Mouse (Mus musculus) bone marrow macrophage, adult 2 months (primary cell): Measurements from ENCODE around the gene Paqr5. TPM values are rescaled to one million over a fixed set of nuclear protein-coding genes. Genes with fewer than 3 reads are reported as not detected.

Experiments used
- H3K27ac ChIP-seq: 2 replicates; pipeline ENCODE4 v1.5.1; 2012; ENCODE audit warnings: low read depth, low read length; ENCODE audit not compliant: insufficient read depth
- H3K4me1 ChIP-seq: 2 replicates; pipeline ENCODE4 v1.6.1; 2012; ENCODE audit warnings: low read length; ENCODE audit not compliant: control insufficient read depth, insufficient read depth
- H3K4me3 ChIP-seq: 2 replicates; pipeline ENCODE4 v1.5.1; 2012; ENCODE audit warnings: mild to moderate bottlenecking, low read length, moderate library complexity; ENCODE audit not compliant: insufficient read depth
- CTCF ChIP-seq: IDR thresholded peaks from 2 replicates; pipeline ENCODE4 v1.5.1; 2012; ENCODE audit warnings: low read depth, mild to moderate bottlenecking, low read length, moderate library complexity
- POLR2A ChIP-seq: IDR thresholded peaks from 2 replicates; pipeline ENCODE4 v1.6.1; 2012; ENCODE audit warnings: mild to moderate bottlenecking, low read depth, low read length, borderline replicate concordance
- polyA plus RNA-seq: library from polyadenylated mRNA; stranded (reverse); fragments of >200 nt; gene quantifications from 2 replicates; pipeline ENCODE4 v1.2.4, GENCODE M21; 2012; ENCODE audit not compliant: missing spikeins, insufficient read depth, insufficient read length

The Paqr5 gene
- 0.36 TPM in 1 of 2 replicates, not detected in the other for polyA plus RNA-seq

DNA sequence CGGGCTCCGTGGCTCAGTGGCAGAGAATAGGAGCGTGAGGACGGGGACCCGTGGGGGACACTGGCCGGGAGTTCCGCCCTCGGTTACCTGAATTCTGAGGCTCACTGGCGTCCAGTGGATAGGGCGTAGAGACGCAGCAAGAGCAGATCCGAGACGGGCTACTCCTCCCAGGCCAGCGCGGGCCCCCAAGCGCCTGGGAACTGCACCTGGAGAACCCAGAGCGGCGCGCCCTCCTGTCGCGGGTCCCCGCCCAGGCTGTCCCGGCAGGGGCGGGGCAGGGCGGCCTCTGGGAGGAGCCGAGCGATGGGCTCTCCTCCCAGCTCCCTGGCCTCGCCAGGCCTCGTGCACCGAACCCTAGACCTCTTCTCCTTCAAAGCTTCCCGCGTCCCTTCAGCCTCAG is at the start of gene Paqr5:
Gene Paqr5 (minus strand): TSS at position 257 of the 400 bp plus-strand sequence.
- Histone ChIP-seq H3K27ac (no peak within 1 kb of the TSS), H3K4me1 (peaks cover 4% of the 10 kb centered on the region; the same call in 1 of the 2 replicates), H3K4me3 (peak within 1 kb of the TSS; percentile 47)
- no peak for TF ChIP-seq POLR2A
- TF ChIP-seq CTCF: no peak

DNA sequence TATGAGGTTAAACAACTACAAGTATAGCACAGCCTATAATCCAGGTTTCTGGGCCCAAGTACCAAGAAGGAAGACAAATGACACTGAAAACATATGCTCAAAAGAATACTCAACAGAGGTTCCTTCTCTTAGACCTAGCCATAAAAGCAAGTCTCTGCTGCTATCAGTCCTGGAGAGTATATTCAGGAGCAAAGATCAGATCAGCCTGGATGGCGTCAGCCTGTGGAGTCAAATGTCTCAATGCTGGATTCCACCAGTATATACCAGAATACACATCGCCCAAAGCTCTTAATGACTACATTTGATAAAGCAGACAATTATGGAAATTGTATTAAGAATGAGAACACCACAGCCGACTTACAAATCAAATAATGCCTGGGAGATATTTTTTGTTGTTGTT is 35.6 kb upstream of the Paqr5 start:
- no peak overlapping the region for H3K4me3 ChIP-seq
- no peak for TF ChIP-seq CTCF
- no peak for TF ChIP-seq POLR2A
- H3K4me1 ChIP-seq: peaks cover 6% of the 10 kb centered on the region
- no peak overlapping the region for H3K27ac ChIP-seq

DNA sequence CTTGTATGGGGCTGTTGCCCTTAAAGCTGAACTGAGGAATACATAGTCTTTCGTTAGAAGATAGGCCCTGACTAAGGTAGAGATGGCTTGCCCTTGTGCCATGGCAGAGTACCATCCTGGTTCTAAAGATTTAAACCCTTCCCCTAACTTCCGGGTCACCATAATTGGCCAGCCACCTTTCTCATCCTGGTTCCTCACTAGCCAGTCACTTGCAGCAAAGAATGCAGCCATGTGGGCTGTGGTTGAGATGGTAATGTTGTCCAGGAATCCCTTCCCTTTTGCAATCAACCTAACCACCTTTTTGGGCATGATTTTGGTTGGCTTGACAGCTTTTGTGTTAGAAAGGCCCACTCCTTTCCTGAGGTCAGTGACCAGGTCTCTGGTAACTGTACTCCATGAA is 33.8 kb upstream of the Paqr5 start:
- Histone ChIP-seq H3K4me3 (no peak overlapping the region), H3K4me1 (peaks cover 6% of the 10 kb centered on the region), H3K27ac (no peak overlapping the region)
- TF ChIP-seq CTCF (no peak), POLR2A (no peak)

- TF ChIP-seq CTCF (no peak), POLR2A (no peak)
- H3K4me3 ChIP-seq: no peak overlapping the region
- peaks cover 6% of the 10 kb centered on the region for H3K4me1 ChIP-seq
- H3K27ac ChIP-seq: no peak overlapping the region
Measured at GRCm38 (mm10) chr9:62059941-62060340, 33.3 kb upstream of the Paqr5 start.

DNA sequence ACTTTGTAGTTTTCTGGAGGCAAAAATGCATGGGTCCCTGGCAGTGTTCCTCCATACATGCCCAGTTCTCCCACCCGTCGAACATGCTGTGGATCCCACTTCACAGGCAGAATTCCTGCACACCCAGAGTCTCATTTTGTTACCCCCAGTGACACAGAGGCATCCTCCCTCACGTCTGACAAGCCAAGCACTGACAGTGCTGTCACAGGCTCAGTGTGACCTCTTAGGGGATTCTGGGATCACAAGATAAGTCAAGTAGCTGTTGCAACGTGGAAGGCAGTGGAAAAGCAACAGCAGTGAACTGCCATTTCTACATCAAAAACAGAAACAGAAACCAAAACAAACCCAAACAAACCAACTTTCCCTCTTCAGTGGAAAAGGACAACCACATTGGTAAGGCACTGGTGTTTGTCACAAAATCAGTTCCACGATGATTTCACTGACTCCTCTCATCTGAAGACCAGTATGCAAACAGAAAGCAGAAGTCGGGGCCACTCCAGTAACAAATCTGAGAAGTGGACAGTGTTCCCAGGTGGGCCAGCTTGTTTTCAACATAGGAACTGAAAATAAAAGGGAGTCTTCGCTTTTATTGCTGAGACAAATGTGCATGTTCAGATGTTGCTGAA is 31.3 kb upstream of the Paqr5 start:
- no peak overlapping the region for H3K4me3 ChIP-seq

GRCm38 (mm10) chr9:62056206-62056605 is 29.6 kb upstream of the Paqr5 start:
- Histone ChIP-seq H3K4me1 (peaks cover 6% of the 10 kb centered on the region), H3K27ac (no peak overlapping the region), H3K4me3 (no peak overlapping the region)
- no peak for TF ChIP-seq CTCF
- TF ChIP-seq POLR2A: no peak

More for the DNA sequence above, 31.3 kb upstream of the Paqr5 start:
- no peak for TF ChIP-seq CTCF
- no peak for TF ChIP-seq POLR2A
- no peak overlapping the region for H3K27ac ChIP-seq
- H3K4me1 ChIP-seq: peaks cover 6% of the 10 kb centered on the region

DNA sequence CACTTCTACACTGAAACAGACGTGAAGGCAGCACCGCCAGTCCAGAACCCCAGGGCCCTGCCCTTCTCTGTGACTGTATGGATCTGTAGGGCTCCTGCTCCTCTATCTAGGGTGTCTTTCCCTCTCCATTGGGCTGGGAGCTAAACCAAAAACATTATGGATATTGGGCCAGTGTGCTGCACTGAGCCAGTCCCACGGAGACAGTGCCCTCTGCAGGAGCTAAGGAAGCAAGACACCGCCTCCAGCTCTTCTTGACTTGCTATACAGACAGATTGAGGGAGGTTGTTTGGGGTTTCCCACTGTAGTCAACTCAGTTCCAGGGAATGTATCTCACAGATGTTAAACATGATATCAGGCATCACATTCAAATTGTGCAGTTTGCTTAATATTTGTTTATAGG is 24.1 kb upstream of the Paqr5 start:
- Histone ChIP-seq H3K27ac (no peak overlapping the region), H3K4me3 (no peak overlapping the region), H3K4me1 (no peaks in the 10 kb centered on the region)
- TF ChIP-seq CTCF (0 out of 2 replicates have a peak, but pooled peaks have one; percentile 39), POLR2A (no peak)

DNA sequence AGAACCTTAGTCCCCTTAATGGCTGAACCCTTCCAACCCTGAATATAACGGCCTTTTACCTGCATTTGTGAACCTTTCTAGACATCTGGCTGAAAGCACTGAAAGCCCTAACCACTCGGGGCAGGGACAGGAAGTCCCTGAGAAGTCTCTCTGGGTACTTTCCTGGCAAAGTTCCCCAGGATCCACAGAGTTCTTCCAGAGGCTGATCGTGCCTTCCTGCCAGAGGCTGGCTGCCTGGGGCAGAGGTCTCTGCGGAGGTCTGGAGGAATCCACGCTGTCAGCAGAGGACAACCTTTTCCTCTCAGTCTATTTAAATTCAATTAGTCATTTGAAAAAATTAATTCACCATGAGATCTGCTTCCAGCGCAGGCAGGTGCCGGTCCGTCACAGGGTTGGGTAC is 22.5 kb upstream of the Paqr5 start:
- TF ChIP-seq POLR2A (no peak), CTCF (no peak)
- Histone ChIP-seq H3K27ac (no peak overlapping the region), H3K4me3 (no peak overlapping the region), H3K4me1 (no peaks in the 10 kb centered on the region)

- H3K4me3 ChIP-seq: no peak overlapping the region
- H3K27ac ChIP-seq: no peak overlapping the region
- H3K4me1 ChIP-seq: no peaks in the 10 kb centered on the region
- no peak for TF ChIP-seq POLR2A
- no peak for TF ChIP-seq CTCF
Measured at GRCm38 (mm10) chr9:62042167-62042566, 15.5 kb upstream of the Paqr5 start.

DNA sequence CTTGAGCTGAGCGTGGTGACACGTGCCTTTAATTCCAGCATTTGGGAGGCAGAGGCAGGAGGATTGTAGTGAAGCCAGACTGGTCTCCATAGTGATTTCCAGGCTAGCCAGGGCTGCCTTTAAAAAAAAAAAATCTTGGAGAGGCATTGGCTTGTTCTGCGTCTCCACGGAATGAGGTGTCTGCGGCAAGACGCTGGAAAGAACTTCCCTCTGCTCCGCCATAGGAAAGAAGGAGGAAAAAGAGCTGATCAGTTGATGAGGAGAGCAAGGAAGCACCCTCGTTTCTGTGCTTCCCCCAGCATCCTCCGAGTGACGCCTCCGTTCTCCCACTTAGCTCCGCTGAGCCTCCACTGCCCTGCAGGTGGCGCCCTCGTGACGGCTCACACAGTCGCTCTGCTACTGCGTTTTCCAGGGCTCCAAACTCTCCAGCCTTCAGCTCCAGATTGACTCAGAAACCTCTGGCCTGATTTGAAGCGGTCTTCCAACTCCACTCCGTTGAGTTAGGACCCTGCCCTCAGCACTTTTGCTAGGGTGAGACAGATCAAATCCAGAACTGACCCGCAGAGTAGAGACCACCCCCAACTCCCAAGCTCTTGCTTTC is 13.5 kb upstream of the Paqr5 start:
- H3K4me3 ChIP-seq: no peak overlapping the region
- H3K4me1 ChIP-seq: no peaks in the 10 kb centered on the region
- H3K27ac ChIP-seq: no peak overlapping the region
- TF ChIP-seq CTCF (peak; percentile 82), POLR2A (no peak)
